Mouse (Mus musculus) layer of hippocampus, adult 6 months (tissue): ENCODE results near the gene Zfp964. TPM values are rescaled to one million over a fixed set of nuclear protein-coding genes. Genes with fewer than 3 reads are reported as not detected.

Experiments
- long read RNA-seq, 2 experiments: library from polyadenylated mRNA; unstranded; transcript quantifications; one replicate each; pipeline ENCODE4 v2.0.0; 2019 to 2020
- polyA plus RNA-seq: library from polyadenylated mRNA; unstranded; fragments of <200 nt; fragmentation: Nextera tagmentation; gene quantifications from 2 replicates; pipeline ENCODE4 v1.2.3, GENCODE M21; 2021

The Zfp964 gene
- 1.5 and 1.6 TPM in 2 replicates for polyA plus RNA-seq
- long read RNA-seq, experiment 1, partial matches to known transcripts: 0 of 3 reads
- long read RNA-seq, experiment 1, other reads (novel, unspliced or antisense): 3 of 3 reads
- long read RNA-seq, experiment 2, full-length matches to known transcripts: 15 of 21 reads
- long read RNA-seq, experiment 2, partial matches to known transcripts: 0 of 21 reads
- long read RNA-seq, experiment 2, other reads (novel, unspliced or antisense): 6 of 21 reads

GRCm38 (mm10) chr8:69654358-69654981 is at the start of gene Zfp964:
Gene Zfp964, plus strand, starts transcription at chr8:69654479.

DNA sequence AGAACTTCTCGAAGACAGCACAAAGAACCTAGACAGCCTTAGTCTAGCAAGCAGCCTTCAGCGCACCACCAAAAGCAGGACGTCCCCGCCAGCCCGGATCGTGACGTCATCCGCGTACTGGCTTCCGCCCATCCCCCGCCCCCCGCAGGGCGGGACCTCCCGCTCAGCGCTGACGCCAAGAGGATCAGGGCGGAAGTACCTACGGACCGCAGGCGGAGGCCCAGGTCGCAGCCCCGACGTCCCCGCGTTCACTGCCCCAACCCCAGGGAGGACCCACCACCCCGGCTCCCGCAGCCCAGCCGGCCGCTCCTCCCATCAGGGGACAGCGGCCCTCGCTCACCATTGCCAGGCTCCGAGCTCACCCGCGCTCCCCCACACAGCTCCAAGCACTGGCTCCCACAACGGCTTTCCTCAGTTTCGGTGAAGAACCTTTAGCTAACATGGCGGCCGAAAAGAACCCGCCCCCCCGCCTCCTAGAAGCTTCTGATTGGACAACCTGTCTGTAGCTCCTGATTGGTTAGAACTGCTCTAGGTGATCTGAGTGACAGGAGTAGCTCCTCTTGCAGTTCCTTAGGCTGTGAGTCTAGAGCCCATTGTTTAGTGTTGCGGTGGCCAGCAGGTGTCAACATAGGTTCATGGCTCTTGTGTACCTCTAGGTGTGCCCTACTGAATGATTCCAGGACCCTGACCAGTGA is 29.0 kb upstream of the Zfp964 start, which contains the start of gene Zfp868:
Zfp868 (minus strand) TSS at position 454 of the 695 bp plus-strand sequence.

GRCm38 (mm10) chr8:69710624-69711023 is 56.3 kb downstream of the Zfp964 start, which contains the start of gene Zfp869:
Gene Zfp869, minus strand, starts transcription at chr8:69710724.

Other genes with a start within 250 kb of the Zfp964 start
- gene Gm9495, start 200.9 kb upstream of the Zfp964 start, polyA plus RNA-seq: not detected in 2 replicates
- not detected in 2 replicates for gene Gm7697, start 131.5 kb upstream of the Zfp964 start, polyA plus RNA-seq
- 12.9 and 14.6 TPM in 2 replicates for gene Zfp868, start 28.9 kb upstream of the Zfp964 start, polyA plus RNA-seq
- 12.4 and 14.6 TPM in 2 replicates for gene Zfp869, start 56.2 kb downstream of the Zfp964 start, polyA plus RNA-seq
- gene Zfp963, start 95.5 kb downstream of the Zfp964 start, polyA plus RNA-seq: 4.1 TPM in 2 replicates
- 0.82 TPM in 1 of 2 replicates, not detected in the other for gene Gm20422, start 120.4 kb downstream of the Zfp964 start, polyA plus RNA-seq
- gene Atp13a1, start 136.7 kb downstream of the Zfp964 start, polyA plus RNA-seq: 16.9 and 19.4 TPM in 2 replicates
- 3.4 TPM in 2 replicates for gene Zfp866, start 136.7 kb downstream of the Zfp964 start, polyA plus RNA-seq
- 1.8 TPM in 2 replicates for gene Gmip, start 154.2 kb downstream of the Zfp964 start, polyA plus RNA-seq
- 0.13 TPM in 2 replicates for gene Lpar2, start 167.9 kb downstream of the Zfp964 start, polyA plus RNA-seq
- 61.0 and 76.0 TPM in 2 replicates for gene Pbx4, start 178.0 kb downstream of the Zfp964 start, polyA plus RNA-seq
- 0.59 and 0.89 TPM in 2 replicates for gene Cilp2, start 233.2 kb downstream of the Zfp964 start, polyA plus RNA-seq
- 1.1 TPM in 2 replicates for gene Tssk6, start 247.7 kb downstream of the Zfp964 start, polyA plus RNA-seq
- gene Ndufa13, start 248.1 kb downstream of the Zfp964 start, polyA plus RNA-seq: 798 and 871 TPM in 2 replicates
- 68.6 and 74.2 TPM in 2 replicates for gene Yjefn3, start 248.2 kb downstream of the Zfp964 start, polyA plus RNA-seq